Mouse (Mus musculus): ENCODE measurements at regions not wholly inside any gene's neighbourhood (a gene's known extent, or its start where the extent isn't known, plus 50 kb on each side); places are given as distances from the start of the nearest gene placed in this dataset.

DNA sequence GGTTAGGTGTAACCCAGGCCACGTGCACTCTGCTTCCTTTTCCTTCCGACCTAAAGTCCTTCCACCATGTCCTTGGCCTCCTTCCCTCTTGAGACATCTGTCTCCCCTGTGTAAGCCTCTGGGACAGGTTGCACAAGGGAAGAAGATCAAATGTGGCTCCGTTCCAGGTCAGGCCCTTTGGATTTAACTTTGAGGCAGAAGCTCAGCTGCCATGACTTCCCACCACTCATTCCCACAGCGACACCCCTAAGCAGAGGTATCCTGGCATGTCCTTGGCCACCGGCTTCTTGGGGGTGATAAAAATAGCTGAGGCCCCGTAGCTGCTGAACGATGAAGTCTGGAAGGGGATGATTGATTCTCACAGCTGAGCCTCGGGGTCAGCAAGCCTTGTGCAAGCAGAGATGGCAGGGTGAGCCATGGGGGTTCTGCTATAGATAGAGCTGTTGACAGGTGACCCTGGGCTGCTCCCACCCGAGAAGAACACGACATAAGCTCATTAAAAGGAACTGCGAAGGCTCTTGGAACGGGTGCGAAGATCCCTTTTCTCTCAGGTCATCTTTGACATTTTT lies 117.4 kb downstream of the Slc38a6 start:
- no peak for DNase-seq (ENCODE audit: low read depth in 1 of 2, low spot score in 2 of 2)

All from monocyte, adult 2 months (primary cell).